Mouse (Mus musculus) heart, embryonic 15.5 days (tissue): ENCODE measurements around the gene Csdc2. TPM values are rescaled to one million over a fixed set of nuclear protein-coding genes. Genes with fewer than 3 reads are reported as not detected.

Experiments
- ATAC-seq: fragments of 200-750 bp; cut with Nextera tagmentation; replicated peaks from 2 replicates; pipeline ENCODE4 v1.8.0; 2017; ENCODE audit warnings: low read depth, moderate TSS enrichment; ENCODE audit not compliant: insufficient number of reproducible peaks, insufficient read depth, low FRiP score
- H3K27ac ChIP-seq: fragments of 300-500 bp; sonication (generic); 2 replicates; pipeline ENCODE4 v1.5.1; 2015; ENCODE audit warnings: mild to moderate bottlenecking, inconsistent platforms
- H3K27me3 ChIP-seq: fragments of 300-500 bp; sonication (generic); 2 replicates; pipeline ENCODE4 v1.6.1; 2015; ENCODE audit warnings: inconsistent platforms
- H3K36me3 ChIP-seq: fragments of 300-500 bp; sonication (generic); 2 replicates; pipeline ENCODE4 v1.6.1; 2015; ENCODE audit warnings: mild to moderate bottlenecking, inconsistent platforms
- H3K4me1 ChIP-seq: fragments of 300-500 bp; sonication (generic); replicated peaks from 2 replicates; pipeline ENCODE4 v1.6.1; 2015; ENCODE audit warnings: inconsistent platforms
- H3K4me2 ChIP-seq: fragments of 300-500 bp; sonication (generic); 2 replicates; pipeline ENCODE4 v1.6.1; 2015; ENCODE audit warnings: inconsistent platforms, mild to moderate bottlenecking, moderate library complexity
- H3K4me3 ChIP-seq: fragments of 300-500 bp; sonication (generic); 2 replicates; pipeline ENCODE4 v1.5.1; 2015; ENCODE audit warnings: mild to moderate bottlenecking, inconsistent platforms
- H3K9ac ChIP-seq: fragments of 300-500 bp; sonication (generic); 2 replicates; pipeline ENCODE4 v1.6.1; 2015; ENCODE audit warnings: mild to moderate bottlenecking, inconsistent platforms
- H3K9me3 ChIP-seq: fragments of 300-500 bp; sonication (generic); replicated peaks from 2 replicates; pipeline ENCODE4 v1.6.1; 2016; ENCODE audit warnings: inconsistent platforms
- WGBS: fragments of 180-500 bp; shearing (Covaris S2); methylation state at CpG from one replicate; pipeline ENCODE4 v1.1.7; 2015; ENCODE audit warnings: mixed read lengths; 5-methylcytosine and 5-hydroxymethylcytosine counted together
- polyA plus RNA-seq: library from polyadenylated mRNA; unstranded; fragments of >200 nt; fragmentation: Nextera tagmentation; extraction: Ambion mirVana; gene quantifications from 2 replicates; pipeline ENCODE4 v1.2.1, GENCODE M21; 2015

The Csdc2 gene
- polyA plus RNA-seq, result 5.7 and 9.6 TPM in 2 replicates

DNA sequence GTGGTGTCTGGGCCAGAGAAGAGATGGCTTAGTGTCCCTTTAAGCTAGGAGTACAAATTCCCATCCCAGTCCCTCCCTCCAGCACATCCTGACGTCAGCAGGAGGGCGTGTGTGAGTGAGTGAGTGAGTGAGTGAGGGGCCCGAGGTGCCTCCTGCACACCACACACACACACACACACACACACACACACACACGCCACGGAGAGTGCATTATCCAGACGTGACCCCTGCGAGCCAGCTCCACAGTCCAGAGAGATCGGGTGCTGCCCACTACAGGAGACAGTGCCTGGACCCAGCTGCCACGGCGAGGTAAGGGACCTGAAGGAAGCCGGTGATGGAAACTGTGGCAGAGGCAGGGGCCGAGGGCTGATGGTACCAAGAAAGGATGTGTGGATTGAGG, at the start of gene Csdc2:
Gene Csdc2, plus strand, starts transcription at position 81 of the 400 bp plus-strand sequence.
- Histone ChIP-seq H3K27ac (peak within 1 kb of the TSS; percentile 37), H3K27me3 (no peaks in the 10 kb centered on the region), H3K4me1 (peaks cover 22% of the 10 kb centered on the region), H3K4me2 (peak within 1 kb of the TSS; percentile 68), H3K9me3 (no peaks in the 10 kb centered on the region), H3K4me3 (peak within 1 kb of the TSS; percentile 47), H3K9ac (peak within 1 kb of the TSS; percentile 40), H3K36me3 (no peaks in the 10 kb centered on the region)
- ATAC-seq, result peak; percentile 60
- 2% methylated on average over 12 of the region's 12 CpGs for WGBS

DNA sequence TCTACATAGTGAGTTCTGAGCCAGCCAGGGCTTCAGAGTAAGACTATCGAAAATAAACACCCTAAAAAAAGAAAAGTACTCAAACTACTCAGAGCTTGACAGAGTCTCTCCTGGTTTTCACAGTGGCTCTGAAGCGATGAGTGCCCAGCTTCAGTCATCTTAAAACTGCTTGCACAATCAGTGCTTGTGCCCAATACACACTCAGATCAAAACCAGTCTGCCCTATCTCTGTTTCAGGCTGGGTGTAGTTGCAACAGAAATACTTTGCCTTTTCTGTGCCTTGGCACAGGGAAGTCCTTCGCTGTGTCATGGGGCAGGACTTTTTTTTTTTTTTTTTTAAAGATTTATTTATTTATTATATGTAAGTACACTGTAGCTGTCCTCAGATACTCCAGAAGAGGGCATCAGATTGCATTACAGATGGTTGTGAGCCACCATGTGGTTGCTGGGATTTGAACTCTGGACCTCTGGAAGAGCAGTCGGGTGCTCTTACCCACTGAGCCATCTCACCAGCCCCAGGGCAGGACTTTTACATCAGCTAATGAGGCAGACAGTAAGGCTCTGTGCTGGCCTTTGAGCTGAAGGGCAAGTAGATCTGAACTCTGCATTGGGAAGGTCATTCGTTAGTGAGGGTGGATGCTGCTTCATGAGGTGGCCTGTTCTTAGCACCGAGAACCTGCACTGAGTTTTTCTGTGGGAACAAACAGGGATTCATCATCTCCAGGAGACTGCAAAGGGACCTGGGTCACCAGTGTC, 49.6 kb upstream of the Csdc2 start:
- H3K27ac ChIP-seq, result no peak overlapping the region
- H3K36me3 ChIP-seq, result peaks cover 31% of the 10 kb centered on the region
- no peaks in the 10 kb centered on the region for H3K9me3 ChIP-seq
- 75% methylated on average over 6 of the region's 6 CpGs for WGBS
- no peaks in the 10 kb centered on the region for H3K27me3 ChIP-seq
- peaks cover 32% of the 10 kb centered on the region for H3K4me1 ChIP-seq
- no peak overlapping the region for H3K9ac ChIP-seq
- H3K4me3 ChIP-seq, result no peak overlapping the region
- no peak overlapping the region for H3K4me2 ChIP-seq
- no peak for ATAC-seq

DNA sequence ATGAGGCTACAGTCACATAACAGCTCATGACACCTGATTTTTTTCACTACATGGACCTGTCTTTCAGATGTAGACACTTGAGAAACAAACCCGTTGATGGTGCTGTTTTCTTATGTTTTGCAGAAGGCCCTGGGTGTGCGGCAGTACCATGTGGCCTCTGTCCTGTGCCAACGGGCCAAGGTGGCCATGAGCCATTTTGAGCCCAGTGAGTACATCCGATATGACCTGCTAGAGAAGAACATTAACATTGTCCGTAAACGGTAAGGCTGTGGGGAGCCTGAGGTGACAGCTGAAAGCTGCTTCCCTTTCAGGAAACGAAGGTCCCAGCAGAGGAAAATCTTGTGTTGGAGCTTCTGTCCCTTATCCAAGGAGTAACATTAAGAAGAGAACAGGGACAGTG, 47.4 kb upstream of the Csdc2 start:
- H3K4me3 ChIP-seq, result no peak overlapping the region
- no peak overlapping the region for H3K27ac ChIP-seq
- peaks cover 23% of the 10 kb centered on the region for H3K4me1 ChIP-seq
- 85% methylated on average over 7 of the region's 7 CpGs for WGBS
- H3K9ac ChIP-seq, result no peak overlapping the region
- no peaks in the 10 kb centered on the region for H3K27me3 ChIP-seq
- ATAC-seq, result no peak
- peaks cover 49% of the 10 kb centered on the region for H3K36me3 ChIP-seq
- no peak overlapping the region for H3K4me2 ChIP-seq
- H3K9me3 ChIP-seq, result no peaks in the 10 kb centered on the region

DNA sequence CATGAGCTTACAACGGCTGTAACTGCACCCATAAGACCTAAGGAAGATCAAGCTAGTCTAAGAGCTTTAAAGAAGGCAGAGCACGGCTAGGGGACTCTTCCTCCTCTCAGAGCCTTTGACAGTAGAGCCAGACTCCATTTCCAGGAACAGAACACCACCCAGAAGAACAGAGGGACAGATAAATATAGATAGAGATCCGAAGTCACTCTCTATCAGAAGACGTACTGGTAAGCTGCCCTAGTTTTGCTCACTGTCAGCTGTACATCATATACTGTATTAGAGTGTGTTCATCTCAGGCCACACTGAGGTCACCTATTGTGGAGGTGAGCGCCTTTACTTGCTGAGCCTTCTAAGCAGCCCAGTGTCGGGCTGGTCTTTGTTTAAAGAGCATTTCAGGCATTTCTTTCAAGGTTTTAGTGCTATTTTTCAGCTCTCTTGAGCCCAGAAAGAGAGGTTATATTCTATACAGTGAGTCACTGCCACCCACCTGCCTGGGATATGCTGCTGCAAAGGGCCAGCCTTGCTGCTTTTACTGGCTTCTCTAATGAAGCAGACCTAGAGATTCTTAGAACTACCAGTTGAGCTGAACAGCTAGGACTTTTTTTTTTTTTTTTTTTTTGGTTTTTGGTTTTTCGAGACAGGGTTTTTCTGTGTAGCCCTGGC, 45.3 kb upstream of the Csdc2 start:
- H3K4me2 ChIP-seq, result no peak overlapping the region
- no peaks in the 10 kb centered on the region for H3K9me3 ChIP-seq
- no peak overlapping the region for H3K4me3 ChIP-seq
- 78% methylated on average over 7 of the region's 7 CpGs for WGBS
- peaks cover 66% of the 10 kb centered on the region for H3K36me3 ChIP-seq
- no peaks in the 10 kb centered on the region for H3K27me3 ChIP-seq
- no peak overlapping the region for H3K9ac ChIP-seq
- peaks cover 14% of the 10 kb centered on the region; the same call in 1 of the 2 replicates for H3K4me1 ChIP-seq
- no peak overlapping the region for H3K27ac ChIP-seq
- ATAC-seq, result no peak

DNA sequence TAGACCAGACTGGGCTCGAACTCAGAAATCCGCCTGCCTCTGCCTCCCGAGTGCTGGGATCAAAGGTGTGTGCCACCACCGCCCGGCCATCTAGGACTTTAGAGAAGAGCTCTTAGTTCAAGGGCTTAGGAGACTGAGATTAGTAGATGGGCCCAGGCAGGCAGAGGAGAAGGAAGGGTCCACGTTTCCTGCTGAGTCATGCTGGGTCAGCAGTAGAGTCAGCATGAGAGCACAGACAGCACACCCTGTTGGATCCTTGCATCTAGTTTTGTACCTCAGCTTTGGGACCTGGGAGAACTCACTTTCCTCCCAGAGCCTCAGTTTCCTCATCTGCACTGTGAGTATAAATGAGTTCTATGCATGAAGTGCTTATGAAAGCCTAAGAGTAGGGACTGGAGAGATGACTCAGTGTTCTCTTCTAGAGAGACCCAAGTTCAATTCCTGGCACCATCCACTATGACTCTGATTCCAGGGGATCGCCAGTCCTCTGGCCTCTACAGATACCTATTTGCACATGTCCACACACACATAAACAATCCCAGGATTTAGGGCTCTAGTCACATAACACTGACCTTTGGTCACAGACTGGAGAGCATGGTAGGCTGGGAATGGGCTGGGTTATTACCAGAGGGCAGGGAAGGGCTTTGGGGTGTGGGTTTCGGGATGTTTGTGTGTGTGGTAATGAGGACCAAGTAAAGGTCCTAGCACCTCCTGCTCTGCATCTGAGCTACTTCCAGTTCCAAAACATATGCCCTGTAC, 44.6 kb upstream of the Csdc2 start:
- WGBS, result 82% methylated on average over 8 of the region's 8 CpGs
- H3K9ac ChIP-seq, result no peak overlapping the region
- no peak overlapping the region for H3K4me3 ChIP-seq
- H3K27ac ChIP-seq, result no peak overlapping the region
- H3K36me3 ChIP-seq, result peaks cover 74% of the 10 kb centered on the region
- ATAC-seq, result no peak
- no peaks in the 10 kb centered on the region for H3K27me3 ChIP-seq
- H3K9me3 ChIP-seq, result no peaks in the 10 kb centered on the region
- H3K4me1 ChIP-seq, result peaks cover 8% of the 10 kb centered on the region; the same call in 1 of the 2 replicates
- no peak overlapping the region for H3K4me2 ChIP-seq

DNA sequence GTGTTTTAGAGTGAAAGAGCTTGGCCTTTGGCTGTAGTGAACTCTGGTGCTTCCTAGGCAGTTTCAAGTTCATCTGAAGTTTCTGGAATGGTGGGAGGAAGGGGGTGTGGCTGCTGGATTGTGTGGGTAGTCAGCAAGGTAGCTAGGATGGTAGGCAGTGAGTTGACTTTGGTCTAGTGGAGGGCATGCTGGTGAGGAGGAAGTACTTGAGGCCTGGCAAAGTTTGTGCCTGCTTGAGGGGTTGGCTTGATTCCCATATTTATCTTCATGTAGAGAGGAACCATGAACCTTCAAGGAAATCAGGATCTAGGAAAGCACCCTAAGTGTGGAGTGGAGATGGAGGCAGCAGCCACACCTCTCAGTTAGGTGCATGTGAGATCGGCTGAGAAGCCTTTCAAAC, 42.6 kb upstream of the Csdc2 start:
- 59% methylated on average over 1 of the region's 1 CpGs for WGBS
- ATAC-seq, result no peak
- no peak overlapping the region for H3K27ac ChIP-seq
- no peak overlapping the region for H3K4me2 ChIP-seq
- no peak overlapping the region for H3K9ac ChIP-seq
- H3K36me3 ChIP-seq, result peaks cover 82% of the 10 kb centered on the region
- no peaks in the 10 kb centered on the region for H3K27me3 ChIP-seq
- H3K4me3 ChIP-seq, result no peak overlapping the region
- H3K9me3 ChIP-seq, result no peaks in the 10 kb centered on the region
- peaks cover 8% of the 10 kb centered on the region for H3K4me1 ChIP-seq

DNA sequence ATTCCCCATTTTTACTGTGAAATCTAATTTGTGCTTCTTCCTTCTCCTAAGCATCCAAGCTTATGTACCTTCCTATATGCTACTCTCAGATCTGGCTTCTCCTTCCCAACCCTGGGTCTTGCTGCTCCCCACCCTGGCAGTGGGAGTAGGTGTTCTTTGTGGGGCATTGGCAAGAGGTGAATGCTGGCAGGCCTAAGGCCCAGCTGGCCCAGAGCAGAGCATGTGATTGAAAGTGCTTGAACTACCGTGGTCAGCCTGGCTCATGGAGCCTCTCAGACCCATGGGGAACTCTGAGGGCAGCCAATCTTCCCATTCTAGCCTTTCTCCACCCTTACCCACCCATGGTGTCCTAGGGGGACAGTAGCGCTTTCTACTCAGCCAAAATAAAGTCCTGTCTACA, 40.2 kb upstream of the Csdc2 start:
- Histone ChIP-seq H3K27ac (no peak overlapping the region), H3K4me3 (no peak overlapping the region), H3K36me3 (peaks cover 83% of the 10 kb centered on the region), H3K4me1 (peaks cover 12% of the 10 kb centered on the region), H3K9ac (no peak overlapping the region), H3K27me3 (no peaks in the 10 kb centered on the region), H3K9me3 (no peaks in the 10 kb centered on the region), H3K4me2 (no peak overlapping the region)
- WGBS, result 79% methylated on average over 2 of the region's 2 CpGs
- ATAC-seq, result no peak

DNA sequence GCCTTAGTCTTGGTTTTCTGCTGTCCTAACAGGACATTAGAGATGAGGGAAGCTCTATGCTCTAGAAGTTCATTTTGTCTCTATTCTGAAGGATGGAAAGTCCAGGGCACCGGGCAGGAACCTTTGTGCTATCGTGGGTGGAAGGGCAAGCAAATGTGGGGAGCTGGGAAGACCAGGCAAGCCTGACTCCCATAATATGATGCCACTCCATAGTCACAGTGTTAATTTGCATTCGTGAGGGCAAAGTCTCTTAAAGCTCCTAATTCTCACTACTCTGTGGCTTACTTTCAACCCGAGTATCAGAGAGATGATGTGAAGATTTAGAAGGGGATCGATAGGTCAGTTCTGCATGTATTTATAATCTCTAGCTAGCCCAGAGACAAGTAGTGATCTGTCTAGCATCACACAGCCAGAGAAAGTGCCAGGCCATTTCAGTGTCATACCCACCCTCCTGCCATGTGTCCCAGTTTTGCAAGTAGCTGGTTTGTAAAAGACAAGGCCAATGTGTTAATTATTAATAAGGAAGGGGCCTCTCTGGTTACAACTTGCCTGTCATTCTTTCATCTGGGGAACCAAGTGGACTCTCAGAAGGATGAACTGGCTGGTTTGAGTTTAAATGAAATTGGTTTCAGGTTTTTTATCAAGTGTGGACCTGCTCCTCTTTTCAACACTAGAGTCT, 38.8 kb upstream of the Csdc2 start:
- H3K27ac ChIP-seq, result no peak overlapping the region
- ATAC-seq, result no peak
- H3K36me3 ChIP-seq, result peaks cover 84% of the 10 kb centered on the region
- no peak overlapping the region for H3K4me3 ChIP-seq
- H3K9ac ChIP-seq, result no peak overlapping the region
- 91% methylated on average over 5 of the region's 5 CpGs for WGBS
- peaks cover 12% of the 10 kb centered on the region for H3K4me1 ChIP-seq
- H3K4me2 ChIP-seq, result no peak overlapping the region
- no peaks in the 10 kb centered on the region for H3K9me3 ChIP-seq
- H3K27me3 ChIP-seq, result no peaks in the 10 kb centered on the region

DNA sequence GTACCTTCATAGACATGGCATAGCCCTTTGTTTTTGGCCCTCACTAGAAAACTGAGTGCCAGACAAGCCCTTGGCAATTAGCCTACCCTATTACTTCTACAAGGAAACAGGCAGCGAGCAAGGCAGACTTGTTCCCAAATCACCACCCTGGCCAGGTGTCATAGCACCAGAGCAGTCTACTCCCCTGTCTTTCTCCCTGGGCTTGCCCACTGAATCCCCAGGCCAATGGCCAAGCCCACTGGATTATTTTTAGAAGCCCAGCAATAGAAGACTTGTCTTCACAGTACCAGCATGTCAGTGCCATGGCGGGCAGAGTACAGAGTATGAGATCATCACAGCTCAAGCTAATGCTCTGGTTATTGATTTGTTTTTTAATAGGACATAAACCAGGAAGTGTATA, 37.8 kb upstream of the Csdc2 start:
- 0 out of 2 replicates have a peak, but pooled peaks have one; percentile 52 for ATAC-seq
- H3K36me3 ChIP-seq, result peaks cover 87% of the 10 kb centered on the region
- no peak overlapping the region for H3K9ac ChIP-seq
- H3K4me1 ChIP-seq, result peaks cover 12% of the 10 kb centered on the region
- no peak overlapping the region for H3K4me2 ChIP-seq
- 48% methylated on average over 2 of the region's 2 CpGs for WGBS
- H3K27ac ChIP-seq, result peak overlapping the region; percentile 60
- H3K9me3 ChIP-seq, result no peaks in the 10 kb centered on the region
- H3K27me3 ChIP-seq, result no peaks in the 10 kb centered on the region
- no peak overlapping the region for H3K4me3 ChIP-seq

DNA sequence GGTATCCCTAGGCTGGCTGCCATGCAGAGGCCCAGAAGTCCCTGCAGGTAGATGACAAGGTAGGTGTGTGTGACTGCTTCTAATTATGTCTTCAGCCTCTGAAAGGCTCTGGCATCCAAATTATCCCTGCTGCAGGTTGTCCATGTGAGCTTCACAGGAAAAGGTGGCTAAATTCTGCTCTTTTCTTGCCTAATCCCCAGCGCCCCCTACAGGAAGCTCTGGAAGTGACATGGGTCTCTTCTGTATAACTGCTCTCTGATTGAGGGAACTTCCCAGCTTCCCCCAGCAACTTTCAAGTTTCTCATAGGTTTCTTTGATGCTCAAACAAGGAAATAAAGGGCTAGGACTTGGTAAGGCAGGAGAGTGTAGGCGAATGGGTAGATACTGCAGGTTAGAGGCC, 31.6 kb upstream of the Csdc2 start:
- H3K9ac ChIP-seq, result no peak overlapping the region
- no peak overlapping the region for H3K4me3 ChIP-seq
- no peaks in the 10 kb centered on the region for H3K27me3 ChIP-seq
- no peak overlapping the region for H3K27ac ChIP-seq
- H3K36me3 ChIP-seq, result peaks cover 96% of the 10 kb centered on the region
- no peaks in the 10 kb centered on the region for H3K4me1 ChIP-seq
- 43% methylated on average over 2 of the region's 2 CpGs for WGBS
- H3K4me2 ChIP-seq, result no peak overlapping the region
- H3K9me3 ChIP-seq, result no peaks in the 10 kb centered on the region
- no peak for ATAC-seq

DNA sequence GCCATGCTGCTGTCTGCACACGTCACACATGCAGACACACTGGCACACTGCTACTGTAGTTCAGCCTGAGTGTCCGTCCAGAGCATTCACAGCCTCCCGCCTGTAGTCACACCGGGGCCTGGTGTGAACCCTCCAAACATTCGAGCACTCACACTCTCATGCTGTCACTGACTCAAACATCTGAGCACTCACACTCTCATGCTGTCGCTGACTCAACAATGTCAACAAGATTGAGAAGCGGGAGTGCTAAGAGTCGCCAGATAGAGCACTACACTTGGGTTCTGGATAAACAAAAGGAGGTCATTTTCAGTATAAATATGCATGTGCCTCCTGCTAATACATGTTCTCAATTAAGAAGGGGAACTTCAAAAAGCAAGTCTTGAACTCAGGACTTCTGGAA, 28.6 kb upstream of the Csdc2 start:
- peaks cover 95% of the 10 kb centered on the region for H3K36me3 ChIP-seq
- 85% methylated on average over 8 of the region's 8 CpGs for WGBS
- no peak overlapping the region for H3K4me2 ChIP-seq
- H3K9ac ChIP-seq, result no peak overlapping the region
- no peaks in the 10 kb centered on the region for H3K4me1 ChIP-seq
- H3K4me3 ChIP-seq, result no peak overlapping the region
- H3K9me3 ChIP-seq, result no peaks in the 10 kb centered on the region
- no peaks in the 10 kb centered on the region for H3K27me3 ChIP-seq
- no peak overlapping the region for H3K27ac ChIP-seq
- no peak for ATAC-seq
